Mouse (Mus musculus) fibroblast of lung, adult 2 months (primary cell): ENCODE measurements around the gene Bbc3.
A peak's percentile ranks its signal among the peaks of the same experiment; 100 is the strongest.

Source experiments
- DNase-seq: peaks from one replicate; pipeline ENCODE4 v3.0.0-alpha.2; 2011; ENCODE audit warnings: low read depth

The Bbc3 gene

DNA sequence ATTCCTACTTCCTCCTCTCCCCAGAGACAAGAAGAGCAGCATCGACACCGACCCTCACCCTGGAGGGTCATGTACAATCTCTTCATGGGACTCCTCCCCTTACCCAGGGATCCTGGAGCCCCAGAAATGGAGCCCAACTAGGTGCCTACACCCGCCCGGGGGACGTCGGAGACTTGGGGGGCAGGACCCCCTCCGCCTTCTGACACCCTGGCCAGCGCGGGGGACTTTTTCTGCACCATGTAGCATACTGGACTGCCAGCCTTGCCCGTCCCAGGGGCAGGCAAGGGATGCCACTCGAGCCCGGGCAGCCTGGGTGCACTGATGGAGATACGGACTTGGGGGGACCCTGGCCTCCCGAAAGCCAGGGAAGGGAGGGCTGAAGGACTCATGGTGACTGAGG lies 8.9 kb downstream of the Bbc3 start:
- no peak for DNase-seq

DNA sequence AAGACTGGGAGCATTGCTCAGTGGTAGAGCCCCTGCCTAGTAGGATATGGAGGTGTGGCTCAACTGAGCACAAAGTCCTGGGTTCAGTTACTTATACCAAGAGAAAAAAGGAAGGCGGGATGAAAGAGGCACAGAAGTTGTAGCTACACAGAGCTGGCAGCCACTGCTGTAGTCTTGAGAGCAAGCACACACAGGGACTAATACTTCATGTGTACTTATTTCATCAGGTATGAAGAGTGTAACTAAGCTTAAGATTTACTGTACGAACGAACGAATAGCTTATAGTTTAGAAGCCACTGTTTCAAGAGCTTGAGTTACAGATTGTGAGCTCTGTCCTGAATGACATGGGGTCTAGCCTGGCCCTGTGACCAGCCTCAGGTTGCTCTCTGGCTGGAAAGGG lies 11.0 kb downstream of the Bbc3 start:
- DNase-seq: no peak

DNA sequence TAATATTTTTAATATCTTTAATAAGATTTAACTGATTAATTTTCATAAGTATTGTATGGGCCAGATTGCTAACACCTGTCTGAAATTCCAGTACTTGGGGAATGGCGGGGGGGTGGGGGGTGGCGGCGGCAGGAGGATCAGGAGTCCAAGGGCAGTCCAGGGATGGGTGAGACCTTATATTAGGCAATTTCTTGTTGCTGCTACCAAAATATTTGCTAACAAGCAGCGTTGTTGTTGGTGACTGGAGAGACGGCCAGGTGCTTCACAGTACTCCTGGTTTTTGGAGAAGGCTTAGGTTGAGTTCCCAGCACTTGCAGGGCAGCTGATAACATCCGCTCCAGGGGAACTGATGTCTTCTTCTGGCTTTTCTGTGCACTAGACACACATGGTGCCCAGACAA lies 12.3 kb downstream of the Bbc3 start:
- no peak for DNase-seq

DNA sequence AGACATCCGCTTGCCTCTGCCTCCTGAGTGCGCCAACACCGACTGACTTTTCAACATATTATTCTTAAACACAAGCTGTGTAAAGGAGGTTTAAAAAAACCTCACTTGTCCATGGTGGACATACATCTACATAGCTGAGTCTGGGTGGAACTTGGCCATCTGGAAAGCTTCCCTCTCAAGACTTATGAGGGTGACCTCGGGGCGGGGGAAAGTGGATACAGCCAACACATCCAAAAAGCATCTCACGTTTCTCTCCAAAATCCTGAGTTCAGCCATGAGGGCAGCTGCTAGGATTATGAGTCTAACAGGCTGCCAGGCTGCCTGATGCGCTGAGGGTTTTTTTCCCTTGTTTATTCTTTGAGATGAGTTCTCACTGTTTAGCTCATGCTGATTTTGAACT lies 16.5 kb downstream of the Bbc3 start:
- DNase-seq: no peak

DNA sequence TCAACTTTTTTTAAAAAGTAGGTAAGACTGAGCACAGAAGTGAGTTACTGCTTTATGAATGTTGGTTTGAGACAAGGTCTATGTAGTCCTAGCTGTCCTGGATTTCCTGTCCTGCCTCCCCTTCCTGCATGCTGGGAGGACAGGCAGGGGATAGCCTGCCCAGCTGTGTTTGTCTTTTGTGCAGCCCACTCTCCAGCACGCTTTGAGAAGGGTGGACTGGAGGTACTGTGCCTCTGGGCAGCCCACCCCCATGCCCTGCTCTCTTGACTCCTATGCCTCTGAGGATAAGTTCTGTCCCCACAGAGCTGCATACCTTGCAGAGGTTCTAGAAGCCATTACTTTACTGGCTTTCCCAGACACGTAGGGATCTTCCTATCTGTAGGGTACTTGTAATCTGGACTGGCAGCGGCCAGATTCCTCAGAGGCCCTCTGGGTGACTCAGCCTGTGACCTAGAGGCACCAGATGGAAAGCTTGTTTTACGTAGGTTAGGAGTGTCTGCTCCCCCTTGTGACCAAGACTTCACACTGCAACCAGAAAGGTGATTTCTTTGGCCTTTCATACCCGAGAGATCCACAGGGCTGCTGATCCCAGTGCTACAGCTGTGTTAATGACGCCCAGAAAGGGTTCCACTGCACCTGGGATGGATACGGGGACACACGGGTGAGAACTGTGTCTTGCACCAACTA lies 17.9 kb downstream of the Bbc3 start:
- DNase-seq: peak; percentile 67

DNA sequence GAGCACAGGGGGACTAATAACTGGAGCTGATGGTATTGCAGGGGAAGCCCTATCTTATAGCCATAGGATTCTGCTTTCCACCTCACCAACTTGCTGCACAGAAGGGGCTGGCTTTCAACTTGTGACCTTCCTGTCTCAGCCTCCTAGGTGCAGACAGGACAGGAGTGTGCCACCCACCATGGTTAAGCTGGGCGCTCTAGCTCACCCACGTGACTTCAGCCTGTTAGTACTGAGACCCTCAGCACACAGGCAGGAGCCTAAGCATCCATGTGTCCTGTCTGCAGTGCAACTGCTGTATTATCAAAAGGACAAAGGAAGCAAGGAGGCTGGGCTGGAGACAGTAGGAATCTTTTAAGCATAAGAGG lies 18.4 kb downstream of the Bbc3 start:
- no peak for DNase-seq

DNA sequence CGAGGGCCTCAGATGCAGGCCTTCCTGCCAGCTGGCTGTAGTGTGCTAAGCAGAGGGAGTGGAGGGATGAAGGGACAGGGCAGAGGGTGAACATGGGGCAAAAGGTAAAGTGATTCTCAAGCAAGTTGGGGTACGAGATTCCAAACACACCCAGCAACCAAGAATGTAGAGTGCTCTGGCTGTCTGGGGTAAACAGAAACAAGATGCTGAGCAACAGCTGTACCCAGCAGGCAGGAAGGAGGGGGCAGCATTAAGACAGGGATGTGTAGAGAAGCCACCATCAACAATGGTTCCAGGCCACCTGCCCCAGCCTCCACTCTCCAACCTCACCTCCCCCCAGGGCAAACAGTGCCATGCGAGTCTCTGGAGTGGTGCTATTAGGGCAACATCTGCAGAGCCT lies 21.0 kb downstream of the Bbc3 start:
- DNase-seq: no peak

DNA sequence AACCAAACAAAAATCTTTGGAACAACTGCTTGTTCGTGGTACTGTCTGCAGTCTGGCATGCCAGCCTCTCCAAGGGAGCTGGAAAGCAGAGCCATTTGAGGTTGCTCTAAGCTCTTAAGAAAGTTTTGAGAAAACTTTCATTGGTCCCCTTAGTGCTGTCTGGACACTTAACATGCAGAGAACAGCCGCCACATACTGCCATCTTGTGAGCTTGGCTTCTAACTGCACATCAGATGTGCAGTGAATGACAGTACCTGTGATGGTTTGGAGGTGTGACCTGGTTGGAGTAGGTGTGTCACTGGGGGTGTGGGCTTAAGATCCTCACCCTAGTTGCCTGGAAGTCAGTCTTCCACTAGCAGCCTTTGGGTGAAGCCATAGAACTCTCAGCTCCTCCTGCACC lies 29.5 kb downstream of the Bbc3 start:
- no peak for DNase-seq

DNA sequence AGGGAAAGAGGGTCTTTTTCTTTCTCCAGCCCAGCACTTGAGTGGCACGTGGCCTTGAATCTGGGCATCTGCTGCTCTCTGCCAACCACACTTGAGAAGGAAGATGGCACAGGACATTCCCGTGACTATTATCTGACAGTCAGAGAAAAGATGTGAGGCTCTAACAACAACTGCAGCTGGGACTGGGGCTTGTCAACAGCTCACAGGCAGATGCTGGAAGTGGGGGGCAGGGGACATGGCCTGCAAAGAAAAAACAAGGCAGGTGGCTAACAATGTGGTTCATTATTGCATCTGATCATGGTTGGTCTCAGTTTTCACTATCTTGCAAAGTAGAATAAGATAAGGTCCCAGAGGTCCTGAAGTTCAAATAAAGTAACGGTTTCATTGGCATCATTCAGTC lies 36.4 kb downstream of the Bbc3 start:
- no peak for DNase-seq

DNA sequence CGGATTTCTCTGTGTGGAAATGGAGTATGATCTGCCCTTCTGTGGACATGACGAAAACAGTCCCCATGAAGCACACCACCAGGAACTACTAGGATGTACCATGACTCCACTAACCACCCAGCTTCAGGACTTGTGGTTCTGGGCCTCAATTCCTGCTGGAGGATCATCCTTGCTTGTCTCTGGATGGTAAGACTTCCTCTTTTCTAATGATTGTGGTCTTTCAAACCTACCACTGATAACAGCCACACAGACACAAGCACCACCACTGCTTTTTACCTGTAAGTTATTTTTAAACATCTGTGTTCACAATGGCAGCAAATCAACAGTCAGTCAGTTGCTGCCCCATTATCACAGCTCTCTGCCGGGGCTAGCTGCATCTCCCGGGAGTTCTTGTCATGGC lies 37.1 kb downstream of the Bbc3 start:
- no peak for DNase-seq

DNA sequence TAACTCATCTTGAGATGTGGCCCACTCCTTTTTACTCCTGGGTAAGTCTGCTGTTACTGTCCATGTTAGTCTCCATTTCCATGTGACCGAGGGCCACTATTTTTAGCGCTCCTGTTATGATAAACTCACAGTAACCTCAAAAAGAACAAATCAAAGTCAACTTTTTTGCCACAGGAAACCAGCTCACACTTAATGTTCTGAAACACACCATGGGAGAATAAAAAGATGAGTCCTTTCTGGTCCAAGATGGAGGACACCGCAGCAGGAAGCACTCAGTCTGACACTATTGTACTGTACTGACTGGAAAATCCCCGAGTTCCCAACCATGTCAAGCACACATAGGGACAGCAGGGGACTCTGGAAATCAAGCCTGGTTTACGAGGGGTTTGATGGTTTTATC lies 41.8 kb downstream of the Bbc3 start:
- DNase-seq: no peak

DNA sequence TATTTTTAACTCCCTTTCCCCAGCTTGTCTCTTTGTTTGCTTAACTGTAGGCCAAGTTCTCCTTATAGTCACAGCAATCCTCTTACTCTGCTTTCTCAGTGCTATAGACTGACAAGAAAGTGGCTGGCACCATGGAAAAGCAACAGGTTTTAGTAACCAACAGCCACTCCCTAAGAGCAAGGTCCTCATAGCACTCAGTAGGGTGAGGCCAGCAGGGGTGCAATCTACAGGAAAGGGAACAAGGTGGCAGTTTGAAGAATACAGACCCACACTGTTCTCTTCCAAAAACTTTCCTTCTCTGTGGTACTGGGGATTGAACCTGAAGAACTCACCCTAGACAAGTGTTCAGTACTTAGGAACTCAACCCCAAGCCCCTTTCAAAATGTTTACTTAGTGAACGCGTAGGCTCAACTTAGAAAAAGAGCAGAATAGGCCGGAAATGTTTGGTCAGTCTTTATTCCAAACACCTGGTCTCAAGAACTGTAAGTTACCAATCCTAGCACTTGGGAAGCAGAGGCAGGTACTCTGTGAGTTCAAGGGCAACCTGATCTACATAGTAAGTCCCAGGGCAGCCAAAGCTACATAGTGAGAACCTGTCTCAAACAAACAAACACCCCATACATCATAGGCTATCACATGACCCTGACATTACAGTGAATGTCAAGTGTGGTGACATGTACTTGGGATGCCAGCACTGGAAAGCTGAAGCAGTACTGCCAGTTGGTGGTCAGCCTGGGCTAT lies 47.8 kb downstream of the Bbc3 start:
- DNase-seq: no peak

DNA sequence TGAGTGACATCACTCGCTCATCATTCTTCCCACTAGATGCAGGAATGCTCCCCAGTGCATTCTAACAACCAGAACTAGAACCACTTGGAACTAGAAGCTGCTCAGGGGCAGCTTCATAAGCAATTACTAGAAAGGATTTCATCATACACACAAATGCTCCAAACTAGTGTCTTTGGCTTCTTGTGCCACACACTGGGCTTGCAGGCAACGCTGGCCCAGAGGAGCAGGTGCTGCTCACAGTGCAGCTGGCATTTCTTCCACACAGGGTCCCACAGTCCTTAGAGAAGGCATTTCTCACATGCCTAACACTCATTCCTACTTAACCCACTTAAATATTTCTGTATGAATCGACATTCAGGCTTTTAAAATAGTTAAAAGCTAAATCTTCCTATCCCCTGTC lies 49.4 kb downstream of the Bbc3 start:
- no peak for DNase-seq

DNA sequence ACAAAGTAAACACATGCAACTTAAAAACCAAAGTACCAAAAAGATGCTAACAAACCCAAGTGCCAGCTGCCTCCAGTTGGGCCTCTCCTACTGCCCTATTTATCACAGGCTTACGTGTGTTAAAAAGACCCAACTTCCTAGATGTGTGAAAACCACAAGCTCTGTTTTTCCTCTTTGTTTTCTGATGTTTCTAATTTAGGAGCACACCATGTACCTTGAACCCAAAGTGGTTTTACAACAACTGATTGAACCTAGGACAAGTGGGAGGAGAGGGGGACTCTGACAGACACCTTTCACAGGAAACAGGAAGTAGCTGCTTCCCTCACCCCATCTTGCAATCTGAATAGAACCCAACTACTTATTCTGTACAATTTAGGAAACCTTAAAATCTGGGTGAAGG lies 56.1 kb downstream of the Bbc3 start:
- DNase-seq: no peak

DNA sequence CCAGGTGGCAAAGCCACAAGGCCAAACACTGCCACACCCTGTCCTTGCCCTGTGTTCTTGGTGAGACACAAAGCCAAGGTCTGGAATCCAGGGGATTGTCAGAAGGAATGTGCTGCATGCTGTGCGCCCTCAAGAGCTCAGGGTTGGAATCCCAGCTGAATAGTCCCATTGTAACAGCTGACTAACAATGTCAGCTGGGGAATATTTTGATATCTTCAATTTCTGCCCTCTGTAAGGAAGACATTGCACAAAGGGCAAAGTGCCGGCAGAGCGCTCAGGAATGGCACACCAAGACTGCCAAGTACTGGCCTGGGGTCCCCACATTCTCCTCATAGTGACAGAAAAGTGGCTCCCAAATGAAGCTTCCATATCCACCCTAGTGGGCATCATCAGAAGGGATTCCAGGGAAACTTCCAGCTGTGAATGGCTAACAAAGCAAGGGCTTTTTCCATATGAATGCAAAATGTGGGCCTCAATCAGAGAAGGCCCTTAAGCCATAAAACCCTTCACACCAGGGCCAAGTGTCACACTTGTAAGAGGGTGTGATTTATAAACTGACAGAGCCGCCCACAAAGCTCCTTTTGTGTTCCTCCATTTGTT lies 56.8 kb downstream of the Bbc3 start:
- no peak for DNase-seq

DNA sequence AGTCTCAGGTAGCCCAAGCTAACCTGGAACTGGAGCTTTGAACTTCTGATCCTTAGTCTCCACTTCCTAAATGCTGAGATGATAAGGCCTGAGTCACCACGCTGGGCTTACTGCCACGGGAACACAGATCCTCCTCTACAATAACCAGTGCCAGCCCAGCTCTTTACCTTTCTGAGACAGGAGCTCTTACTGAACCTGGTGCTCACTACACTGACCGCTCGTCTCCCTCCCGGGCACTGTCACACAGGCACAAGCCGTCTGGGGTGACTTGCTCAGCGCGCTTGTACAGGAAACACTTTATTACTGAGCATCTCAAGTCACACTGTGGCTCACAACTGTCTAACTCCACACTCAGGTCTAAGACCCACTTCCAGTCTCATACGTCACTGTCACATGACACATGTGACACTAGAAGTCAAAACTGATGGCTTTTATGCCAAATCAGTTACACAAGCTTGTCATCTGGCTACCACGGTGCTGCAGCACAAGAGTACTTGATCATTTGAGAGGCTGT lies 58.0 kb downstream of the Bbc3 start:
- no peak for DNase-seq

DNA sequence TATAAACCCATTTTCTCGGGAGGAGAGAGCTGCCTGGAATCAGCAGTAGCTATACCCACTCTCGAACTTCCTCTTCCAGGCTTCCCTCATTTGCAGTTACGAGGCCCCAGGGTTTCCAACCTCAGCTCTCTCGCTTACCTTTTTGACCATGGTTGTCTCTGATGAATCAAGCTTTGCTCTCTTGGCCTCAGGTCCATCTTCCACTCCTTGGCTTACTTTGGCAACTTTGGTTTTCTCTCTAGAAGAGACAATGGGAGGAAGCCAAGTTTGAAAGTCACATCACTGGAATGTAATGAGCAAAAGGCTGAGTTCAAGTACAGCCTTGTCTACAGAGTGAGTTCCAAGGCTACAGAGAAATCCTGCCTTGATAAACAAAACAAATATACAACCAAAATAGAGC lies 58.5 kb downstream of the Bbc3 start:
- DNase-seq: no peak
